Mouse (Mus musculus): Measurements from ENCODE around the gene Pla2g2e.
"Not testable (repeated sequence)": the region's sequence is repeated elsewhere in the genome, so short reads cannot be mapped to it uniquely, and the experiment has no call there.

The Pla2g2e gene

GRCm38 (mm10) chr4:138877731-138878130, at the start of gene Pla2g2e:
Pla2g2e (plus strand) TSS chr4:138877942.
- no peak for ATAC-seq (ENCODE audit: insufficient number of reproducible peaks, low FRiP score, low TSS enrichment)

GRCm38 (mm10) chr4:138839806-138840205, 37.9 kb upstream of the Pla2g2e start:
- ATAC-seq (ENCODE audit: insufficient number of reproducible peaks, low FRiP score, low TSS enrichment), result no peak

GRCm38 (mm10) chr4:138840726-138841125, 37.0 kb upstream of the Pla2g2e start:
- ATAC-seq (ENCODE audit: insufficient number of reproducible peaks, low FRiP score, low TSS enrichment), result no peak

DNA sequence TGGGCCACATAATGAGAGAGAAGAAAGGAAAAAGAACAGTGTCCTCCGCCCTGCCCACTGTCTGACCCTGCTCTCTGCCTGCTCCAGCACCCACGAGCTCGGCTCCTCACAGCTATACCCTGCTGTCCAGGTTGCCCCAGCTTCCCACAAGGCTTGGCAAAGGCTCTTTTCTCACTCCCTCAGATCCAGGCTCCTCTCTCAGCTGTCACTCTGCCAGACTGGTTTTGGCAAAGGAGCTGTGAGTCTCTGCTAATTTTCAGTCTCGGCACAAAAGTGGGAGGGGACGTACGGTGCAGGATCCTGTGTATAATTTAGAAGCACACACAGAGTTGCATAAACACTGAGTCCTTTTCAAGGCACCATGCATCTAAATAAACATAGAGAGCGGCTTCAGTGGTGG, 36.4 kb upstream of the Pla2g2e start:
- ATAC-seq (ENCODE audit: insufficient number of reproducible peaks, low FRiP score, low TSS enrichment), result no peak

GRCm38 (mm10) chr4:138851463-138851862, 26.3 kb upstream of the Pla2g2e start:
- ATAC-seq (ENCODE audit: insufficient number of reproducible peaks, low FRiP score, low TSS enrichment), result no peak

- no peak for ATAC-seq (ENCODE audit: insufficient number of reproducible peaks, low FRiP score, low TSS enrichment)
Observed at GRCm38 (mm10) chr4:138852961-138853360, 24.8 kb upstream of the Pla2g2e start.

GRCm38 (mm10) chr4:138855092-138855632, 22.6 kb upstream of the Pla2g2e start:
- no peak for ATAC-seq (ENCODE audit: insufficient number of reproducible peaks, low FRiP score, low TSS enrichment)

GRCm38 (mm10) chr4:138856491-138856890, 21.3 kb upstream of the Pla2g2e start:
- no peak for ATAC-seq (ENCODE audit: insufficient number of reproducible peaks, low FRiP score, low TSS enrichment)

DNA sequence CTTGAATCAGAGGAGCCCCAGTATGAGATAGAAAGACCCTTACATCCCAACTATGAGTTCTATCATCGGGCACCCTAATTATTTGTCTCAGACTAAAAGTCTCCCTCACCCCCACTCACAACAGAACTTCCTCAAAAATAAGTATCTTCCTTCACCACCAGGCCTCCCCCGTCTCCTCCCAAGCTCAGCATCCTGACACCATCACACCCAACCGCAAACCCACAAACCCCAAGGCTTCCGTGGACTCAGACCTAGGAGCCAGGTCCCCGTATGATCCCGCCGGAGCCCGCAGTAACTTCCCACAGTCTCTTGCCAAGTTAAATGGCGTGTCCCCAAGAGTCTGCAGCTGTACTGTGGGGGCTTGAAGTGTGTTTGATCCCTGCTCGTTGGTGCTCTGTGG, 20.2 kb upstream of the Pla2g2e start:
- no peak for ATAC-seq (ENCODE audit: insufficient number of reproducible peaks, low FRiP score, low TSS enrichment)

- no peak for ATAC-seq (ENCODE audit: insufficient number of reproducible peaks, low FRiP score, low TSS enrichment)
Observed at GRCm38 (mm10) chr4:138858446-138858845, 19.3 kb upstream of the Pla2g2e start.

- no peak for ATAC-seq (ENCODE audit: insufficient number of reproducible peaks, low FRiP score, low TSS enrichment)
Observed at GRCm38 (mm10) chr4:138859245-138859644, 18.5 kb upstream of the Pla2g2e start.

- ATAC-seq (ENCODE audit: insufficient number of reproducible peaks, low FRiP score, low TSS enrichment), result peak; percentile 80; the same call in 1 of the 2 replicates
Observed at GRCm38 (mm10) chr4:138859728-138860127, 18.0 kb upstream of the Pla2g2e start.

- no peak for ATAC-seq (ENCODE audit: insufficient number of reproducible peaks, low FRiP score, low TSS enrichment)
Observed at GRCm38 (mm10) chr4:138863344-138863998, 14.3 kb upstream of the Pla2g2e start, which contains the start of gene Pla2g5. Pla2g5 (minus strand) TSS chr4:138863482.

GRCm38 (mm10) chr4:138865092-138865491, 12.7 kb upstream of the Pla2g2e start:
- no peak for ATAC-seq (ENCODE audit: insufficient number of reproducible peaks, low FRiP score, low TSS enrichment)

- ATAC-seq (ENCODE audit: insufficient number of reproducible peaks, low FRiP score, low TSS enrichment), result no peak
Observed at GRCm38 (mm10) chr4:138865991-138866390, 11.8 kb upstream of the Pla2g2e start.

DNA sequence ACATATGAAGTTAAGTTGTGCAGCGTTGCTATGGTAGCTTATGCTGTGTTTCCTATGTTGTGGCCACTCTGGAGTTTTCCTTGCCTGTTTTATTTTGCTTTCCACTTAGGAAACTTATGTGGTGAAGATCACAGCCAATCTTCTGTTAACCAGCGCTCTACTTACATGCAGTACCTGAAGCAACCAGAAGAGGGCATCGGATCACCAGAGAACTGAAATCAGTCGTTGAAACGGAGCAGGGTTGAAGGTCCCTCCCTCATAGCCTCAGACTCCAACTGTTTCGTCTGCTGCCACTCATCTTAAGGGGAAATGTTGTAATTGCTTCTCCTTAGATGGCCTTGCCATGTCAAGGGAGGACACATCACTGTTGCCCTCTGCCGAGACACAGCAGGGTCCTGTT, 11.3 kb upstream of the Pla2g2e start:
- no peak for ATAC-seq (ENCODE audit: insufficient number of reproducible peaks, low FRiP score, low TSS enrichment)

DNA sequence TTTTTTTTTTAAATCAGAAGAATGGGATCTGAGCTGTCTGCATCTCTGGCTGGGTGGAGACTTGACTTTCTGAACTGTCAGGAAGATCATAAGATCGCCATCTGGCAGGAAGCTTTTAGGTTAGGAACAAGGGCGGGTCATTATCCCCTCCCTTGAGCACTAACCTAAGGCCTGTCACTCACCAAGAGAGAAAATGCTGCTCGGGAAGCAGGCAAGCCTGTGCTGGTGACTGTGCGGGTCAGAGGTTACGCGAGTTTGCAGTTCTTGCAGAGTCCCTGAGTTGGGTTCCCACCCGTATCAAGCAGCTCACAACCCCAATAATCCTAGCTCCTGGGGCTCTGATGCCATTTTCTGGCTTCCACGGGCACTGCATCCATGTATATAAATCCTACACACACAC, 9.1 kb upstream of the Pla2g2e start:
- ATAC-seq (ENCODE audit: insufficient number of reproducible peaks, low FRiP score, low TSS enrichment), result no peak

- ATAC-seq (ENCODE audit: insufficient number of reproducible peaks, low FRiP score, low TSS enrichment), result no peak
Observed at GRCm38 (mm10) chr4:138873864-138874263, 3.9 kb upstream of the Pla2g2e start, which contains the start of gene Gm13030. Gm13030 (minus strand) TSS chr4:138873964.

- not testable (repeated sequence) for ATAC-seq (ENCODE audit: insufficient number of reproducible peaks, low FRiP score, low TSS enrichment)
Observed at GRCm38 (mm10) chr4:138875275-138875674, 2.5 kb upstream of the Pla2g2e start.

DNA sequence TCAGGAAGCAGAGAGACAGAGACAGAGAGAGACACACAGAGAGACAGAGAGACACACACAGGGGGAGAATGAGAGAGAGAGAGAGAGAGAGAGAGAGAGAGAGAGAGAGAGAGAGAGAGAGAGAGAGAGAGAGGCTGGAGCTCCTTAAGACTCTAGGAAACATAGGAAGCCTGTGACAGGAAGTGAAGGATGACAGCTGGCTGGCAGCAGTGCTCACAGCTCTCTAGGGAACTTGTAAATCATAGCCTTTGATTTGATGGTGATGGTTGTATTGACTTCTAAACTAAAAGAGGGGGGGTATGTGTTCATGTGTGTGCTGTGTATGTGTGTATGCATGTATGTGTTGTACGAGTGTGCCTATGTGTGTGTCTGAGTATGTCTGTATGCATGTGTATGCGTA, 1.8 kb upstream of the Pla2g2e start:
- no peak for ATAC-seq (ENCODE audit: insufficient number of reproducible peaks, low FRiP score, low TSS enrichment)

GRCm38 (mm10) chr4:138878783-138879182, 1.0 kb downstream of the Pla2g2e start:
- ATAC-seq (ENCODE audit: insufficient number of reproducible peaks, low FRiP score, low TSS enrichment), result no peak

DNA sequence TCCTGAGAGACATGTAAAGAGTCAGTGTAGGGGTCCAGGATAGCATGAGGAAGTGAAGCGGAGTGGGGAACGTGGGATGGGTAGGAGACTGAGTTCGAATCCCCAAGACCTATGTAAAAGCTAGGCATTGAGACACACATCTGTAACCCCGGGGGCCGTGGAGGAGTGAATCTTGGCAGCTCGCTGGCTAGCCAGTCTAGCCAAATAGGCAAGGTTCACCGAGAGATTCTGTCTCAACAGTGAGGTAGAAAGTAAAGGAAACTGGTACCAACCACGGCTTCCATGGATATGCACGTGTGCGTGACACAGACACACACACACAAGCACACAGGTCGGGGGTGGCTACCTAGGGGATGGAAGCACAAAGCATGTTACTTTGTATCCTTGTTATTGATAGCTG, 2.1 kb downstream of the Pla2g2e start:
- ATAC-seq (ENCODE audit: insufficient number of reproducible peaks, low FRiP score, low TSS enrichment), result no peak
